Mouse (Mus musculus) kidney, postnatal 36 days (tissue): ENCODE data around the gene Asb17.
"Not testable (repeated sequence)": the region's sequence is repeated elsewhere in the genome, so short reads cannot be mapped to it uniquely, and the experiment has no call there.

Experiments
- DNase-seq, 2 experiments: peaks; one replicate each; pipeline ENCODE4 v3.0.0; 2021 to 2022; ENCODE audit warnings: mixed read lengths in 2 of 2

The Asb17 gene

DNA sequence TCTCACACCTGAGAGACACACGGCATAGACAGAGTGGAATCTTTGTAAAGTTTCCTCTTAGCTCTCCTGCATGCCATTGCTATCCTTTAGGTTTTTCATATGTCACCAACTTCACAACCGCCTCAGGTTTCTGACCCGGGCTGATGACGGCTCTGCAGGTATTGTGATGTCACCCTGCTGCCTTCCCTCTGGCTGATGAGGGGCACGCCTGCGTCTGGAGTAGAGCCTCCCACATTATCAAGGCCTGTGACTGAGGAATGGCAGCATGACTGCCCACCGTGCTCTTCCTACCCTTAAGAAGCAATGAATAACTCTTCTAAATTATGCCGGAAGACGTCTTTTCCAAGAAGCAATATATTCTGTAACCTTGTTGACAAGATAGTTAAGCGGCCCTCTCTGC, at the start of gene Asb17:
TSS of gene Asb17 (plus strand) at position 180 of the 400 bp plus-strand sequence.
- no peak for DNase-seq

DNA sequence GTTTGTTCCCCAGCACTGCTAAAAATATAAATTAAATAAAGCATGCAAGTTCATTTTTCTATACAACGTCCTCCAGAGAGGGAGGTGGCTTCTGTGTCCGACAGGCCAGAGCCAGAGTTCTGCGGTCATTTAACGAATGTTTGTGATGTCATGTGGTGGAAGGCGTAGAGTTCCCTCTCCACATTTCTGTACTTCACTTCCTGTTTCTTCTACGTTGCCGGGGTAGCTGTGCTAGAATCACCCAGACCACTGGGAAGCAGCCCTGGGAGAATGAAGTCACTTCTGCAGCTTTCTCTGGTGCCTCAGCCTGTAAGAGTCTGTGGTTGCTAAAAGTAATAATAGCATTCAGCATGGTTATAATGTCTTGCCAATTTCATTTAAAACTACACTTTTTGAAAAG, 46.4 kb upstream of the Asb17 start:
- no peak for DNase-seq

DNA sequence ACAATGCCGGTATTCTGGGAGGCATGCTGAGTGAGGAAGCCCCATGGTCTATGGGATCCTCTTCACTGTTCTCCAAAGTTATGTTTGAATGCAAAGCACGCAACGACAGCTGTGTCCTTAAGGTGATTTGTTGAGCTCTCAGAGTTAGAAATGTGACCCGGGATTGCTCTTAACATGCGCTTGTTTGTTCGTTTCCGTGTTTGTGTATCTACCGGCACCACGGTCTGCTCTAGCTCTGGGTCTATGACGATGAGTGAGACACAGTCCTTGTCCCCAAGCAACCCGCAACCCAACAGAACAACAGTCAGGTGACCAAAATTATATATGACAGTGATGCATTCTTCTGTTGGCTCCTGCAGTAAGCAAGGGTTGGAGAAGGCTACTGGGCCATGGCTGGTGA, 44.4 kb upstream of the Asb17 start:
- no peak for DNase-seq

GRCm38 (mm10) chr3:153800690-153801089, 43.3 kb upstream of the Asb17 start:
- no peak for DNase-seq

DNA sequence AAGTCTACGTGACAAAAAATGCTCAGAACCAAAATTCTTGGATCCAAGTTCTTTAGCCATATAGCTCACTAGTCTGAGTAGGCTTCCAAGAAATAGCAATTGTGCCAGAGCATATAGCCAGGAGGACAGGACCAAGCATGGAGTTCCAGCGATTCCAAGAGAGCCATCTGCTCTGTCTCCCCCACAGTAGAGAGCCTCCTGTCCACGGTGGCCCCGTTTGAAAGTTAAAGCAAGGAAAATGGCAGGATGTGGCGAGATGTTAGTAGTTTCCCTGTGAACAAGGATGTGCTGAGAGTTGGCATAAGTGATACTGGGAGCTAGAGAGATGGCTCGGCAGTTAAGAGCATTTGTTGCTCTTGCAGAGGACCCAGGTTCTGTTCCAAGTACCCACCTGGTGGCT, 42.5 kb upstream of the Asb17 start:
- no peak for DNase-seq

GRCm38 (mm10) chr3:153802640-153803039, 41.4 kb upstream of the Asb17 start:
- no peak for DNase-seq

DNA sequence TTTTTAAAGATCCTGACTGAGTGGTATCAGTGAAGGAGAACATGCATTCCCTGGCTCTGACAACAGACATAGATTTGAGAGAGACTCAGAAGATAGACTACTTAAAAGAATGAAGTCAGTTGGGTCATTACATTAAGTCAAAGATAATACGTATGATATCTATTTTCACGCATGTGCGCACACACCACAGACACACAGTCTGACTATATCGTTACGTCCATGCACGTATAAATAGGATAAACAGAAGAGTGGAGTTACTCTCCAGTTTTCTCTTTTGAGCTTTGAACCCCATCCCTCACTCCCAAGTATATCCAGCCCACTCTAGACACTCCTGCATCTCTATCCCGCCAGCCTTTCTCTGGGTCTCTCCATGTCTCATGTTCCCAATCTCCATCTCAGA, 40.0 kb upstream of the Asb17 start:
- no peak for DNase-seq

DNA sequence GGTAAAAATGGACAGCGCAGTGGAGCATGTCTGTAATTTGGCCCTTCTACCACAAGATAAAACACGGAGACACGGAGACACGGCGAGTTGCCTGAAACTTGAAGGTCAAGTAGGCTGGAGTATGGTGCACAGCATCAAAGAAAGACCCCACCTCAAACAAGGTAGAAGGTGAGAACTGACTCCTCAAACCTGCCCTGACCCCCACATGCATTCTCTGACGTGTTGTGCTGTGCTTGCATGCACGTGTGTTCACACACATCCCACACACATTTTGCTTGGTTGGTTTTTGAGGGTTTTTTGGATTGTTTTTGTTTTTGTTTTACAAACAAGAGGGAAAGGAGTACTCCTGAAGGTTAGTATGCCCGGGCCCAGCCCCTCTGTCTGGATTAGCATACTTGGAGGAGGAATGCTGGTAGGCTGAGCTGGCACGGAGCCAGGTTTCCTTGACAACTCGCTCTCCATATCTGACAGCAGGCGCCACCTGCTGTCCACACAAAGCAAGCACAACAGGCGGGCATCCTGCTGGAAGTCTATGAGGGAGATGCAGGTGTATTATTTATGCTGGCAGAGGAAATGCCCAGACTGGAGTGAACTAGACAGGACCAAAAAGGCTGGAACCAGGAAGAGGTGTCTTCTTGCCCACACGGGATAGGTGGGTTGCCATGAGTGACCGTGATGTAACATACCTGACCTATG, 37.8 kb upstream of the Asb17 start:
- peak; percentile 95 to 98 for DNase-seq

DNA sequence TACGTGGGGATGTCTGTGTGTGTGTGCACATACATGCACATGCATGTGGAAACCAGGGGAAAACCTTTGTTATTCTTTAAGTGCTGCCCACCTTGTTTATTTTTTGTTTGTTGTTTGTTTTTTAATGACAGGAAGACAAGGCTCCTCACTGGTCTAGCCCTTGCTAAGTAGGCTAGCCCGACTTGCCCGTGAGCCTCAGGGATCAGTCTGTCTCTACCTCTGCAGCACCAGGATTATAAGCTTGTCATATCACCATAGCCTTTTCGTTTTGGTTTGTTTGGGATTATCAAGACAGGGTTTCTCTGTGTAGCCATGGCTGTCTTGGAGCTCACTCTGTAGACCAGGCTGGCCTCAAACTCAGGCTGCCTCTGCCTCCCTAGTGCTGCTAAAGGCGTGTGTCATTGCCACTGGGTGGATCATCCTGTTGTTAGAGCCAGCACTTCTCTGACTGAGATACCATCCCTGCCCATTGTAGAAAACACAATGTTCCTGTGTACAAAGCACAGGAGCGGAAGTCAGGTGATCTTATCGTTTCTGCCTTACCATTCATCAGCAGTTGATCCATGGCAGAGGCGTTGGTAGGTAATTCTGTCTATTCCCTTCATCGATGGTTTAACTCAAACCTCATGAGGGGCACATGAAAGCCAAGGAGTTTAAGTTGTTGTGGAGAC, 37.1 kb upstream of the Asb17 start:
- DNase-seq, result no peak

GRCm38 (mm10) chr3:153807444-153808149, 36.4 kb upstream of the Asb17 start:
- no peak for DNase-seq

DNA sequence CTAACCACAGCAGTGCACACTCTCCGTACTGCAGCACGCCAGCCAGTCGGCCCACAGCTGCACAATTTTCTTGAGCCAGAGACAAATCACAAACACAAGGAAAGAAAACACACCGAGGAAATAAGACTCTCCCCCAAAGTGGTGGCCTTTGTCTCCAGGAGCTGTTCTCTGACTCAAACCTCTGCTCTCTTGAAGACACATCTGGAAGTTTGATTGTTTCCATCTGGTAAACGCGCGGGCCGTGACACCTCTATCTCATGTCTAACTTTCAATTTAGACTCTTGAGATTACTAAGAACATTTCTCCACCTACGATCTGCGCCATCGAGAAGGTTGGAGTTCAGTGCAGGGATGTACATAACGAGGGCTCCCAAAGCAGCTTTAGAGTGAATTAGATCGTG, 35.6 kb upstream of the Asb17 start:
- DNase-seq, result no peak

GRCm38 (mm10) chr3:153814026-153814425, 30.0 kb upstream of the Asb17 start:
- DNase-seq, result no peak

GRCm38 (mm10) chr3:153817376-153817890, 26.6 kb upstream of the Asb17 start:
- DNase-seq, result peak; percentile 30 to 38

DNA sequence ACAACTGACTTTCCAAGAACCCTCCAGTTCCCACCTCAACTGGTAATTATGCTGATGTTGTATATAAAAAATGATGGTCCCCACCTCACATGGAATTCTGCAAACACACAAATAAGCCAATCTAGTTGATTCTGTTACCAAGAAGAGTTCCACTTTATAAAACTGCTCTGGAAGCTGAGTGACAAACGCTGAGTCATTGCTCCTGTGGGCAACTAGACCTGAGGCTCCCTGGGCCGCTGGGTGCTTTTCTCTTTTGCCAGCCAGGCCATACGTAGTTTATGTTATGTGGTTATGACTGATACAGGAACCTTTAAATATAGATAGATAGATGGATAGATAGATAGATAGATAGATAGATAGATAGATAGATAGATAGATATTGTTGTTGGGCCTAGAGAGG, 25.3 kb upstream of the Asb17 start:
- no peak for DNase-seq

GRCm38 (mm10) chr3:153819438-153819837, 24.6 kb upstream of the Asb17 start:
- DNase-seq, result no peak

- peak; percentile 45 to 49 for DNase-seq
Measured at GRCm38 (mm10) chr3:153823671-153824515, 20.1 kb upstream of the Asb17 start.

DNA sequence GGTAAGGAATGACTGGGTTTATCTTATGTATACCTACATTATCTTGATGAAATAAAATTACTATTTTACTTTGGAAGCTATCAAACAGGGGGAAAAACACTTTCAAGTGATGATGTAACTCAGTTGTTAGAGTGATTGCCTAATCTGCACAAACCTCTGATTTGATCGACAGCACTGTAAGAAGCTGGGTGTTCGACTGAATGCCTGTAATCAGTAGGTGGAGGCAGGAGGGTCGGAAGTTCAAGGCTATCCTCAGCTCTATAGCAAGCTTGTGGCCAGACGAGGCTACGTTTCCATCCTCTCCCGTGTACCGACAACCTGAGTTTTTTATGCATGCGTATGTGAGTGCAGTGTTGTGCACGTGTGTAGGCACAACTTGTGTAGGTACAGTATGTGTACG, 18.8 kb upstream of the Asb17 start:
- no peak for DNase-seq

GRCm38 (mm10) chr3:153826616-153827015, 17.4 kb upstream of the Asb17 start:
- DNase-seq, result peak; percentile 41 to 49

DNA sequence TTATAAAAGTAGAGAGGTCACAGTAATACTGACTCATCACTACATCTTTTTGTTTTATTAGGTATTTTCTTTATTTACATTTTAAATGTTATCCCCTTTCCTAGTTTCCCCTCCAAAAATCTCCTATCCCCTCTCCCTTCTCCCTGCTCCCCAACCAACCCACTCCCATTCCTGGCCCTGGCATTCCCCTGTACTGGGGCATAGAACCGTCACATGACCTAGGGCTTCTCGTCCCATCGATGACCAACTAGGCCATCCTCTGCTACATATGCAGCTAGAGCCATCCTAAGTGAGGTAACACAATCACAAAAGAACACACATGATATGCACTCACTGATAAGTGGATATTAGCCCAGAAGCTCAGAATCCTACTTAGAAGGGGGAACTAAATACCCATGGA, 14.2 kb upstream of the Asb17 start:
- DNase-seq, result not testable (repeated sequence)

DNA sequence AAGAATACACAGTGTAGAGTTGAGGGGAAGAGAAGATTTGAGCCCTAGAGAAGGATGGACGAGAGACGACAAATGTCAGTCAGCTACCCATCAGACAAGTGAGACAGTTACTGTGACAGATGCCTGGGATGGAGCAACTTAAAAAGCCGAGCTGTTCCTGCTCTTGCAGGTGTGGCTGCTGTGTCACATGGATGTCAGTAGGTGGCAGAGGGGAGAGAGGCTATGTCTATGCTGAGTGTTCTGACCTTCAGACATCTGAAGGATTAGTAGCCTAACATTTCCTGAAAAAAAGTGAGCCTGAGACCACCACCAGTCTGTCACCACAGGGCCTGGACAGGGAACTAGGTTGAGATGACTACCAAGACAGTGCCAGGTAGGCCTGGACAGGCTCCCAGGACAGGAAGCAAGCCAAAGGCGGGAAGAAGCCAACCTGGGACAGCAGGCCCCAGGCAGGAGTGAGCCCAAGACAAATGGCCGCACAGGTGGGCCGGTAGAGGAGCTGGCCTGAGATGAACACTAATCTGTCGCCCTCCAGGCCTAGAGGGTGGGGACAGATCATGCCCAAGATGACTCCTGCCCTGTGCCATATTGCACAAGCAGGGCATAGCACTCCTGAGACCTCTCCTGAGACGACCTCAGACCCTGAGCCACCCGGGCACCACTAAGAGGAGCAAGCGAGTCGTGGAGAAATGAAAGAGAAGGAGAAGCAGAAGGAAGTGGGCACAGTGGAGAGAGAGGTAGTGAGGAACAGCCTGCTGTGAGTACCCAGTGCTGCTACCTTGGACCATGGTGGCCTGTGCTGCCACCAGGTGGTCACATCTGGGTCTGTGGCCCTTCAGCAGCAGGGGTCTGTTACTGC, 12.8 kb upstream of the Asb17 start:
- peak in 1 of 2 experiments; percentile 61 for DNase-seq

DNA sequence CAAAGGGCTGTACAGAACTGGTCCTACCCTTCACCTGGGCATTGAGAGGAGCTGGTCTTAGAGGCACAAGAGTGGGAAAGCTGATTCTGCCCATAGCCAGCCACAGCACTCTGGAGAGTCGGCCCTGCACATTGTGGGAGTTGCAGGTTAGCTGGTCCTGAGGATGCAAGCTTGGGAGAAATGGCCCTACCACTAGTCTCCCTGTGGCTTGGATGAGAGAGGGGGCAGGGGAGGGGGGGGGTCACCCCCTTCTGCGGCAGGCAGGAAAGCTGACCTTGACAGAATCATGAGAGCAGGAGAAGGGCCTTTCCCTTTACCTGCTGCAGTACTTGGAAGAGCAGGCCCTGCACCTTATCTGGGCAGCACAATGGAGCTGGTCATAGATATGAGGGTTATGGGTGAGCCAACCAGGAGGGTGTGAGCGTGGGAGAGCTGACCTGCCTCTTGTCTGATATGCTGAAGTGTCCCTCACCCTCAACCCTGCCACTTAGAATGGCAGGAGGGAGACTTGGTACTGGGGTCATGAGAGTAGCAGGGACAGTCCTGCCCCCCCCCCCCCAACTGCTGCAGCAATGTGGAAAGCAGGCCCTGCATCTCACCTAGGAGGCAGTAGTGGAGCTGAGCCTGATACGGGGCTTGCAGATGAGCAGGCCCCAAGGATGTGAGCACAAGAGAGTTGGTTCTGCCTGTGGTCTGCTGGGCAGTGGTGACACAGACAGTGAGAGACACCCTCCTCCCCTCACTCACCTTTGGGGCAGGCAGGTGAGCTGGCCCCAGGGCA, 11.9 kb upstream of the Asb17 start:
- no peak for DNase-seq
